Mouse (Mus musculus) midbrain, postnatal 0 days (tissue): ENCODE measurements around the gene Tox2. TPM values are rescaled to one million over a fixed set of nuclear protein-coding genes. Genes with fewer than 3 reads are reported as not detected.
A peak's percentile ranks its signal among the peaks of the same experiment; 100 is the strongest.

Source experiments
- ATAC-seq: fragments of 200-750 bp; cut with Nextera tagmentation; 2 replicates; pipeline ENCODE4 v1.8.0; 2017; ENCODE audit warnings: moderate number of reproducible peaks, mild to moderate bottlenecking, moderate TSS enrichment, moderate library complexity; ENCODE audit not compliant: low FRiP score
- DNase-seq: peaks from one replicate; pipeline ENCODE4 v3.0.0-alpha.2; 2015; ENCODE audit warnings: low spot score
- H3K27ac ChIP-seq: fragments of 300-500 bp; sonication (generic); 2 replicates; pipeline ENCODE4 v1.5.1; 2014; ENCODE audit warnings: low read depth, mild to moderate bottlenecking, low read length, mixed read lengths
- H3K27me3 ChIP-seq: fragments of 300-500 bp; sonication (generic); 2 replicates; pipeline ENCODE4 v1.6.1; 2014; ENCODE audit warnings: low read length, control low read depth, mixed read lengths; ENCODE audit not compliant: insufficient read depth
- H3K36me3 ChIP-seq: fragments of 300-500 bp; sonication (generic); 2 replicates; pipeline ENCODE4 v1.6.1; 2014; ENCODE audit warnings: low read length, control low read depth, mixed read lengths; ENCODE audit not compliant: insufficient read depth
- H3K4me1 ChIP-seq: fragments of 300-500 bp; sonication (generic); 2 replicates; pipeline ENCODE4 v1.6.1; 2014; ENCODE audit warnings: mild to moderate bottlenecking, control low read depth, antibody characterized with exemption, low read length, mixed read lengths; ENCODE audit not compliant: insufficient read depth
- H3K4me2 ChIP-seq: fragments of 300-500 bp; sonication (generic); 2 replicates; pipeline ENCODE4 v1.6.1; 2014; ENCODE audit warnings: low read depth, mild to moderate bottlenecking, low read length, mixed read lengths; ENCODE audit not compliant: poor library complexity, severe bottlenecking
- H3K4me3 ChIP-seq: fragments of 300-500 bp; sonication (generic); 2 replicates; pipeline ENCODE4 v1.5.1; 2014; ENCODE audit warnings: low read depth, mild to moderate bottlenecking, low read length, moderate library complexity
- H3K9ac ChIP-seq: fragments of 300-500 bp; sonication (generic); replicated peaks from 2 replicates; pipeline ENCODE4 v1.6.1; 2014; ENCODE audit warnings: mild to moderate bottlenecking, low read length, moderate library complexity, mixed read lengths; ENCODE audit not compliant: poor library complexity, severe bottlenecking
- H3K9me3 ChIP-seq: fragments of 300-500 bp; sonication (generic); 2 replicates; pipeline ENCODE4 v1.6.1; 2016; ENCODE audit warnings: low read length, control low read depth
- CTCF ChIP-seq: IDR thresholded peaks from 2 replicates; pipeline ENCODE4 v1.5.1; 2016; ENCODE audit warnings: antibody characterized with exemption, mild to moderate bottlenecking
- WGBS: fragments of 180-500 bp; shearing (Covaris S2); extraction: QIAGEN DNeasy Blood & Tissue Kit; methylation state at CpG from one replicate; pipeline ENCODE4 v1.1.7; 2014; 5-methylcytosine and 5-hydroxymethylcytosine counted together
- polyA plus RNA-seq: library from polyadenylated mRNA; unstranded; fragments of >200 nt; fragmentation: Nextera tagmentation; extraction: Ambion mirVana; gene quantifications from 2 replicates; pipeline ENCODE4 v1.2.1, GENCODE M21; 2015
- total RNA-seq: library from RNA; depleted of rRNA; stranded (reverse); fragments of >200 nt; gene quantifications from 2 replicates; pipeline ENCODE4 v1.2.3, GENCODE M21; 2014

Tox2 gene
- total and polyA plus RNA-seq, 2 experiments from 2014 or later, result 7.6 to 64.7 TPM

GRCm38 (mm10) chr2:163219447-163219846, 16.5 kb downstream of the Tox2 start:
- Histone ChIP-seq H3K9me3 (no peaks in the 10 kb centered on the region), H3K27me3 (no peaks in the 10 kb centered on the region), H3K4me2 (no peak overlapping the region), H3K4me1 (peaks cover 5% of the 10 kb centered on the region; the same call in 1 of the 2 replicates), H3K4me3 (no peak overlapping the region), H3K36me3 (no peaks in the 10 kb centered on the region), H3K27ac (0 out of 2 replicates have a peak overlapping the region, but pooled peaks have one; percentile 6), H3K9ac (no peak overlapping the region)
- TF ChIP-seq CTCF, result peak; percentile 40
- DNase-seq (no peak), ATAC-seq (no peak)
- 33% methylated on average over 5 of the region's 5 CpGs for WGBS

GRCm38 (mm10) chr2:163220706-163221105, 17.8 kb downstream of the Tox2 start:
- H3K4me3 ChIP-seq, result no peak overlapping the region
- no peak for DNase-seq
- H3K4me2 ChIP-seq, result no peak overlapping the region
- no peak overlapping the region for H3K27ac ChIP-seq
- 93% methylated on average over 11 of the region's 11 CpGs for WGBS
- no peak for ATAC-seq
- H3K27me3 ChIP-seq, result no peaks in the 10 kb centered on the region
- H3K9ac ChIP-seq, result no peak overlapping the region
- H3K9me3 ChIP-seq, result no peaks in the 10 kb centered on the region
- no peak for TF ChIP-seq CTCF
- H3K36me3 ChIP-seq, result no peaks in the 10 kb centered on the region
- peaks cover 10% of the 10 kb centered on the region; the same call in 1 of the 2 replicates for H3K4me1 ChIP-seq

DNA sequence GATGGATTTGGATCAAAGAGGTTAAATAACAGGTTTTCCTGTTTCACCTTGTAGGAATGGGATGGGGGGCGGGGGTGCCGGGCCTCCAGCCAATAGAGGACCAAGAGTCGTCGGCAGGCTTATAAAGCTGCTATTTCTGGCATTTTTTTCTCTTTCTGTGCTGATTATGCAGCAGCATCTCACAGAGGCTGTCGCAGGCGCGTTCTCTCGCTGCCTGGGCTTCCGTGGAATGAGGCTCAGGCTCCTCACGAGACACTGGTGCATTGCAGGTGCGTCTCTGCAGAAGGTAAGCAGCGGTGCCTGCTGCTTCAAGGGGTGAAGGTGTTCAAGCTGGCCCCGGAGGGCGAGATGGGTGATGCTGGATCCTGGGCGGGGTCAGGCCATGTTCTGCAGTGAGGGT, 22.4 kb downstream of the Tox2 start:
- 49% methylated on average over 15 of the region's 15 CpGs for WGBS
- TF ChIP-seq CTCF, result no peak
- Histone ChIP-seq H3K4me1 (peaks cover 22% of the 10 kb centered on the region; the same call in 1 of the 2 replicates), H3K27me3 (no peaks in the 10 kb centered on the region), H3K36me3 (no peaks in the 10 kb centered on the region), H3K4me2 (peak overlapping the region; percentile 22), H3K27ac (peak overlapping the region; percentile 82), H3K9me3 (no peaks in the 10 kb centered on the region), H3K9ac (0 out of 2 replicates have a peak overlapping the region, but pooled peaks have one; percentile 29), H3K4me3 (no peak overlapping the region)
- ATAC-seq (peak; percentile 47; the same call in 1 of the 2 replicates), DNase-seq (no peak)

DNA sequence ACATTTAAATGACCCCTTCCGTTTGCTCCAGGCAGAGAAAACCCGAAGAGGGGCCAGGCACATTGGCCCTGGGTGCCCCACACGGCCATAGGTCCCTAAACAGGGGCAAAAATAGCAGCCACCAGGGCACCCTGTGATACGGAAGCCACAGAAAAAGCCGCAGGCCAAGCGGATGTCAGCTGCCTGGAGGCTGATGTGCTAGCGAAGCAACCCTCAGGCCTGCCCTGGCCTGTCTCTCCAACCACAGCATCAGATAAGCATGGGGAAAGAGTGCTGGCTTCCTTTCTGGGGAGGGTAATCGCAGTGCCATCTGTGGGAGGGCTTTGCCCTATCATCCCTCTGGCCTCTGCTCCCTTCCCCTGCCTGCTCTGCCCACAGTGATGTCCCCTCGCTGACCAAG, 26.1 kb downstream of the Tox2 start:
- H3K4me3 ChIP-seq, result no peak overlapping the region
- TF ChIP-seq CTCF, result no peak

DNA sequence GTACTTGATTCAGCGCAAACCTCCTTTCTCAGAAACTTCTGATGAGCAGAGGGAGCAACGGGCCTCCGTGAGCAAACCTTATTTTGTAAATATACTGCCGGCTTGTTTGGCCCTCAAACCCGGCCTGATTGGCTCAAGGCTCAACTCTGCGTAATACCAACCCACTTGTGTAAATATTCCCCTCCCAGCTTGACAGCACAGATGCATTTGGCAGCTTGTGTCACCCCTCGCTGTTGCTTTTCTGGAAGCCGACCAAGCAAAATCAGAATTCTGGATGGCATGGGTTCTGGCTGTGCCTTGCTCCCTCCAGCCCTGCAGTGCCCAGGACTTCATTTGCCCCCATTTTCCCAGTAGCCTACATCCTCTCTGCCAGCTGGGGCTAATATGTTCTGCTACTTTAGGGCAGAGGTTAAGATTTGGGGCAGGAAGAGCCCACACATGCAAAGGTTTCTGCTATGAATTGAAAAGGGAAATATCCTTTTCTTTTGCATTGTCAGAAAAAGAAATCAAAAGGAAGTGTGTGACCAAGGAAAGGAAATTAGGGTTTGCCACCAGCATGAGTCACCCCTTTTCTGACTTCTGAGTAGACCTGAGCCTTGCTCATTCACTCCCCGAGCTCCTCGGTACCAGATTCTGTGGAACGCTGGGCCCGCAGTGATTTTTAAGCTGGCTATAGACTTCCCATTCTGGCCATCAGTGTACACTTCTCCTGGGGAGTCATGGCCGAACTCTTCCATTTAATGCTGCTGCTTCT, 29.0 kb downstream of the Tox2 start:
- Histone ChIP-seq H3K36me3 (no peaks in the 10 kb centered on the region), H3K9ac (no peak overlapping the region), H3K4me2 (no peak overlapping the region), H3K4me1 (peaks cover 7% of the 10 kb centered on the region; the same call in 1 of the 2 replicates), H3K4me3 (no peak overlapping the region), H3K27ac (no peak overlapping the region), H3K27me3 (no peaks in the 10 kb centered on the region), H3K9me3 (no peaks in the 10 kb centered on the region)
- ATAC-seq, result no peak
- no peak for TF ChIP-seq CTCF
- peak; percentile 72 for DNase-seq
- 78% methylated on average over 13 of the region's 13 CpGs for WGBS

More for the DNA sequence above, 26.1 kb downstream of the Tox2 start:
- no peaks in the 10 kb centered on the region for H3K36me3 ChIP-seq
- H3K9ac ChIP-seq, result no peak overlapping the region
- ATAC-seq, result no peak
- H3K4me1 ChIP-seq, result peaks cover 24% of the 10 kb centered on the region; the same call in 1 of the 2 replicates
- no peak overlapping the region for H3K4me2 ChIP-seq
- no peak for DNase-seq
- H3K27me3 ChIP-seq, result no peaks in the 10 kb centered on the region
- H3K9me3 ChIP-seq, result no peaks in the 10 kb centered on the region
- H3K27ac ChIP-seq, result no peak overlapping the region
- 80% methylated on average over 9 of the region's 9 CpGs for WGBS

DNA sequence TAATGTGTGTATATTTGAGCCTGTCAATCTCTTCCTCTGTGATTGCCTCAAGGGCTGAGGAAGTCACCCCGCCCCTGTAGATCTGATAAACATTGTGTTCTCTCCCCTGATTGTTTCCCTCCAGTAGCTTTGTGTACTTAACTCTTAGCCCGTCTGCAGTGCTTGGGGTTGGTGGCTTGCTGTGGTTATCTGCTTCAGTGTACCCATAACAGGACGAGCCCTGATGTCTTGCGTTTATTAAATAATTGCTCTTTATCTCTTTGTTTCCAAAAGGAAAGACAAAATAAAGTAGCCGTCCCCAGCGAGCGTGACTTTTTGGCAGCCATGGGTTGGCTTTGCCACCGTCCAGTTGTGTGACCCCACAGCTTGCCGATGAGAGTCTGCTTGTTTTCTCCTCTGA, 30.7 kb downstream of the Tox2 start:
- Histone ChIP-seq H3K9ac (no peak overlapping the region), H3K27me3 (no peaks in the 10 kb centered on the region), H3K27ac (no peak overlapping the region), H3K4me1 (0 out of 2 replicates have a peak, but pooled peaks cover 3% of the 10 kb centered on the region), H3K4me3 (no peak overlapping the region), H3K4me2 (no peak overlapping the region), H3K9me3 (no peaks in the 10 kb centered on the region), H3K36me3 (no peaks in the 10 kb centered on the region)
- no peak for TF ChIP-seq CTCF
- ATAC-seq, result no peak
- no peak for DNase-seq
- WGBS, result 82% methylated on average over 9 of the region's 9 CpGs
